Mouse (Mus musculus) E14TG2a.4 (cell line): Measurements from ENCODE around the gene Eid2.
A peak's percentile ranks its signal among the peaks of the same experiment; 100 is the strongest.

Experiments used
- H3K27me3 ChIP-seq: 2 replicates; pipeline ENCODE4 v1.6.1; 2014; ENCODE audit warnings: low read length, control low read depth; ENCODE audit not compliant: insufficient read depth
- H3K36me3 ChIP-seq: 2 replicates; pipeline ENCODE4 v1.6.1; 2014; ENCODE audit warnings: low read length, control low read depth; ENCODE audit not compliant: insufficient read depth
- H3K4me1 ChIP-seq: replicated peaks from 2 replicates; pipeline ENCODE4 v1.6.1; 2014; ENCODE audit warnings: low read depth, low read length, control low read depth
- H3K4me3 ChIP-seq: replicated peaks from 2 replicates; pipeline ENCODE4 v1.5.1; 2014; ENCODE audit warnings: mild to moderate bottlenecking, low read length
- H3K9me3 ChIP-seq: 2 replicates; pipeline ENCODE4 v1.6.1; 2014; ENCODE audit warnings: low read length, control low read depth
- CTCF ChIP-seq: conservative IDR thresholded peaks from 2 replicates; pipeline ENCODE4 v1.5.1; 2014; ENCODE audit warnings: low read length
- NANOG ChIP-seq: IDR thresholded peaks from 2 replicates; pipeline ENCODE4 v1.6.1; 2014; ENCODE audit warnings: borderline replicate concordance, low read length, mixed read lengths
- POU5F1 ChIP-seq: IDR thresholded peaks from 2 replicates; pipeline ENCODE4 v1.6.1; 2014; ENCODE audit warnings: low read length, borderline replicate concordance

Eid2 gene

GRCm38 (mm10) chr7:28262861-28263260 is 4.8 kb upstream of the Eid2 start:
- TF ChIP-seq NANOG (no peak), POU5F1 (no peak), CTCF (no peak)
- no peaks in the 10 kb centered on the region for H3K36me3 ChIP-seq

DNA sequence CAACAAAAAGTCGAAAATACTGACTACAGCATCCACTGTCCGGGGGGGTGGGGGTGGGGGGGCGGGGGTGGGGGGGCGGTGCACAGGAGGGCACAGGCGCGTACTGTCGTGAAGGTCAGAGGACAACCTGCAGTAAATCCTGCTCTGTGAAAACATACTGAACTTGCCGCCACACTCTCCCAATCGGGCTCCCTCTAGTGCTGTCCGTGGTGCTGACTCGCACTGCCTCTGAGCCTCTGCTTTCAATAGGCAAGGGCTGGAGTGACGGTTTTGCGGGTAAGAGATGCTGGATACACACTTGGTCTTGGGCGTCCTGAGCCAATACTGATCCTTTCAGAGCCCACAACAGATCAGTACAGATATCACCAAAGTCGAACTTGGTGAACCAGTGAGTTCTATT is 3.9 kb upstream of the Eid2 start:
- peaks cover 25% of the 10 kb centered on the region for H3K4me1 ChIP-seq
- H3K9me3 ChIP-seq = no peaks in the 10 kb centered on the region
- no peak for TF ChIP-seq CTCF
- no peak for TF ChIP-seq NANOG
- TF ChIP-seq POU5F1 = no peak
- H3K4me3 ChIP-seq = no peak overlapping the region
- H3K36me3 ChIP-seq = no peaks in the 10 kb centered on the region
- peaks cover 4% of the 10 kb centered on the region for H3K27me3 ChIP-seq

More at GRCm38 (mm10) chr7:28262861-28263260, 4.8 kb upstream of the Eid2 start:
- Histone ChIP-seq H3K4me1 (peaks cover 22% of the 10 kb centered on the region), H3K9me3 (no peaks in the 10 kb centered on the region), H3K27me3 (peaks cover 4% of the 10 kb centered on the region), H3K4me3 (no peak overlapping the region)

- Histone ChIP-seq H3K4me1 (peaks cover 35% of the 10 kb centered on the region), H3K36me3 (0 out of 2 replicates have a peak, but pooled peaks cover 2% of the 10 kb centered on the region), H3K9me3 (peaks cover 2% of the 10 kb centered on the region), H3K4me3 (no peak overlapping the region), H3K27me3 (peaks cover 4% of the 10 kb centered on the region)
- no peak for TF ChIP-seq CTCF
- no peak for TF ChIP-seq NANOG
- no peak for TF ChIP-seq POU5F1
Observed at GRCm38 (mm10) chr7:28265391-28265790, 2.3 kb upstream of the Eid2 start.

DNA sequence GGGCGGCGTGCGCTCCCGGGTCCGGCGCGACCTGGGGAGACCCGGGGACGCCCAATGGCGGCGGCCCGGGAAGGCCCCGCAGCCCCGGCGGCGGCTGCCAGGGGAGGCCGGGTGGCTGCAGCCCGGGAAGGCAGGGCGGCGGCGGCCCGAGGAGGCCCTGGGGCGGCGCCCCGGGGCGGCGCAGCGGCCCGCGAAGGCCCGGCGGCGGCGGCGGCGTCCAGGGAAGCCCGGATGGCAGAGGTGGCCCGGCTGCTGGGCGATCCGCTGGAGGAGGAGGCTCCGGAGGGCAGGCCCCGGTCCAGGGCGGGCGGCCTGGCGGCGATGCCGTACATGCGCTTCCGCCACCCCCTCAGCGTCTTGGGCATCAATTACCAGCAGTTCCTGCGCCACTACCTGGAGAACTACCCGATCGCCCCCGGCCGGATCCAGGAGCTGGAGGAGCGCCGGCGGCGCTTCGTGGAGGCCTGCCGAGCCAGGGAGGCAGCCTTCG is 406 bp downstream of the Eid2 start:
- Histone ChIP-seq H3K4me1 (peaks cover 21% of the 10 kb centered on the region), H3K27me3 (peaks cover 4% of the 10 kb centered on the region), H3K9me3 (peaks cover 6% of the 10 kb centered on the region), H3K4me3 (peak overlapping the region; percentile 89), H3K36me3 (peaks cover 15% of the 10 kb centered on the region)
- TF ChIP-seq POU5F1 = no peak
- TF ChIP-seq CTCF = no peak
- TF ChIP-seq NANOG = no peak

GRCm38 (mm10) chr7:28268576-28268975 is 895 bp downstream of the Eid2 start:
- Histone ChIP-seq H3K27me3 (peaks cover 4% of the 10 kb centered on the region), H3K9me3 (peaks cover 6% of the 10 kb centered on the region), H3K4me1 (peaks cover 17% of the 10 kb centered on the region), H3K4me3 (peak overlapping the region; percentile 89), H3K36me3 (peaks cover 18% of the 10 kb centered on the region)
- TF ChIP-seq POU5F1 (no peak), CTCF (no peak), NANOG (no peak)

DNA sequence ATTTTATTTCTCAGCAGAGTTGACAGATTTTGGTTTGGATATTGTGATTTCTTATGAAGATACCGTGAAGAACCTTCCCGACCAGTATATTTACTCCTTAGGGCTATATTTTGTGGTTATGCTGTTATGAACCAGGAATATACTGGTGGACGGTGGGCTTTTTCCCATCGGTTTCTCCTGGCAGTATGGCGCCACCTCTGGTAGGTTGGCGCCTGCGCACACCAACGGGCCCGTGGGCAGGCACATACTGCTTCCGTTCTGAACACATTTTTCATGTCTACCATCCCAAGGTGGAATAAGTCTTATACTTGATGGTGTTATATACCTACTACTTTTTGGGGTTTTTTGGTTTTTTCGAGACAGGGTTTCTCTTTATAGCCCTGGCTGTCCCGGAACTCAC is 1.7 kb downstream of the Eid2 start:
- H3K36me3 ChIP-seq = peaks cover 18% of the 10 kb centered on the region
- peaks cover 4% of the 10 kb centered on the region; the same call in 1 of the 2 replicates for H3K27me3 ChIP-seq
- TF ChIP-seq POU5F1 (no peak), CTCF (peak; percentile 94)
- peak overlapping the region; percentile 89 for H3K4me3 ChIP-seq
- H3K9me3 ChIP-seq = peaks cover 6% of the 10 kb centered on the region
- peaks cover 16% of the 10 kb centered on the region for H3K4me1 ChIP-seq

GRCm38 (mm10) chr7:28271761-28272160 is 4.1 kb downstream of the Eid2 start:
- no peak for TF ChIP-seq NANOG
- peak; percentile 83 for TF ChIP-seq CTCF
- no peaks in the 10 kb centered on the region for H3K27me3 ChIP-seq
- peaks cover 22% of the 10 kb centered on the region for H3K4me1 ChIP-seq
- H3K9me3 ChIP-seq = peaks cover 6% of the 10 kb centered on the region
- H3K36me3 ChIP-seq = peaks cover 18% of the 10 kb centered on the region
- no peak overlapping the region for H3K4me3 ChIP-seq

GRCm38 (mm10) chr7:28277237-28277614 is 9.5 kb downstream of the Eid2 start:
- Histone ChIP-seq H3K27me3 (0 out of 2 replicates have a peak, but pooled peaks cover 6% of the 10 kb centered on the region), H3K4me1 (peaks cover 25% of the 10 kb centered on the region), H3K36me3 (peaks cover 15% of the 10 kb centered on the region), H3K4me3 (peak overlapping the region; percentile 91; the same call in 1 of the 2 replicates), H3K9me3 (no peaks in the 10 kb centered on the region)
- TF ChIP-seq NANOG (no peak), CTCF (no peak), POU5F1 (no peak)

DNA sequence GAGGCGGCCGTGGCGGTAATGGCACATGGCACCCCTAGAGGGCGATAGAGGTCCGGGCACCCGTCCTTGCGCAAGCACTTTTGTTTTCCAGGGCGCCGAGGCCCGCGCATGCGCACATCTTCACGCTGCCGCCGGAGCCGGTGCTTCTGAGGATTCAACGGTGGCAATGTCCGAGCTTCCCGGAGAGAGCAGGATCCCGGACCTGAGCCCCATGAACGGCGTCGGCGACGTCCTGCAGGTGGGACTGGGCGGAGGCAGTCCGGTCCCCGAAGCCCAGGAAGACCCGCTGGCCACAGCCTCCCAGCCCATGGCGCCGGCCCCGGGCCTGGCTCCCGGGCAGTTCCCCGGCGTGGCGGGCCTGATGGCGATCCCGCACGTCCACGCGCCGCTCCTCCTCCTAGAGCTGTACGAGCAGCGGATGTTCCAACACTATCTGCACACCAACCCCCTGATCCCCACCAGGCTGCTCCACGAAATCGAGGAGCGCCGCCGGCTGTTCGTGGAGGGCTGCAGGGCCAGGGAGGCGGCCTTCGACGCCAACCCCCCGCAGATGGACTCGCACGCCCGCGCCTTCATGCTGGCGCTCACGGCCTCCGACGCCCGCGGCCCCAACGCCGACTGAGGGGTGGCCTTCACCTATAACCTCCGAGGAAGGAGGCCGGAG is 10.1 kb downstream of the Eid2 start, which contains the start of gene Eid2b:
Gene Eid2b (plus strand): TSS at position 125 of the 664 bp plus-strand sequence.
- H3K9me3 ChIP-seq = no peaks in the 10 kb centered on the region
- H3K4me1 ChIP-seq = peaks cover 25% of the 10 kb centered on the region
- no peak for TF ChIP-seq NANOG
- no peak for TF ChIP-seq POU5F1
- peak; percentile 87 for TF ChIP-seq CTCF
- peak within 1 kb of the TSS; percentile 91 for H3K4me3 ChIP-seq
- H3K36me3 ChIP-seq = peaks cover 9% of the 10 kb centered on the region
- H3K27me3 ChIP-seq = 0 out of 2 replicates have a peak, but pooled peaks cover 6% of the 10 kb centered on the region
